Mouse (Mus musculus): ENCODE measurements around the gene Acap2. TPM values are rescaled to one million over a fixed set of nuclear protein-coding genes. Genes with fewer than 3 reads are reported as not detected.

Acap2 gene
- polyA plus RNA-seq, 2 experiments, result 4.4 to 5.1 TPM

DNA sequence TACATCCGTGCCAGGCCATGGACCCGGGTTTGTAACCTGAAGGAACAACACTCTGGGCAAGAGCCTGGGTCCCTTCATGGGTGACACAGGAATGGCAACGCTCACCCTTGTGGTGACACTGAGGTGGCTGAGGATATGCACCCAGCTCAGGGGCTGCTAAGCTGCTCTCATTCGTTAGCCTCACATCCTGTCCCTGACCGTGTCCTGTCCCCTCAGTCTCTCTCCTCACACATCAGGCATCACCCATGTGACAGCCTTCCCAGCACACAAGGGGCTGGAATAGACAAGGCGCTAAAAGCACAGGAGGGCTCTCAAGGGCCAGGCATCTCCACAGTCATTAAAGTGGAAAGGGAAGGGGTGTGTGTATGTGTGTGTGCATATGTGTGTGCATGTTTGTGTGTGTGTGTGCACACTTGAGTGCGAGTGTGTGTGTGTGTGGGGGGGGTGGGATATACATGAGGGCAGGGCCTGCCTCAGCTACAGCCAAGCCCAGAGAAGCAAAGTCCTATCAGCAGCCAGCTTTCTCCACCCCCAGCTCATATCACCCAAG, 148.8 kb downstream of the Acap2 start:
- no peak for DNase-seq (ENCODE audit: low read depth in 3 of 3, low spot score in 3 of 3)
- Histone ChIP-seq H3K4me2 (ENCODE audit: low read depth) (no peak overlapping the region), H3K27me3 (ENCODE audit: control insufficient read depth, insufficient read depth, low read length) (no peaks in the 10 kb centered on the region), H3K9me3 (ENCODE audit: control insufficient read depth, low read length) (no peaks in the 10 kb centered on the region), H3K4me1 (replicated peaks; ENCODE audit: control insufficient read depth in 2 of 2, insufficient read depth in 2 of 2, low read length in 1 of 2) (no peaks in the 10 kb centered on the region), H3K9ac (replicated peaks) (no peak overlapping the region), H3K36me3 (replicated peaks; ENCODE audit: control insufficient read depth, insufficient read depth, low read depth) (no peaks in the 10 kb centered on the region), H3K4me3 (ENCODE audit: insufficient read depth in 1 of 2, low read depth in 2 of 2, low read length in 2 of 2) (no peak overlapping the region), H3K27ac (no peak overlapping the region)
- no peak for TF ChIP-seq CTCF (IDR thresholded peaks at IDR 0.05; ENCODE audit: low read depth)
- TF ChIP-seq EP300 (IDR thresholded peaks at IDR 0.05; ENCODE audit: low read depth), result no peak
- ATAC-seq (ENCODE audit: insufficient read depth), result no peak
- WGBS (ENCODE audit: insufficient replicate concordance), result 52% methylated on average over 7 of the region's 7 CpGs

DNA sequence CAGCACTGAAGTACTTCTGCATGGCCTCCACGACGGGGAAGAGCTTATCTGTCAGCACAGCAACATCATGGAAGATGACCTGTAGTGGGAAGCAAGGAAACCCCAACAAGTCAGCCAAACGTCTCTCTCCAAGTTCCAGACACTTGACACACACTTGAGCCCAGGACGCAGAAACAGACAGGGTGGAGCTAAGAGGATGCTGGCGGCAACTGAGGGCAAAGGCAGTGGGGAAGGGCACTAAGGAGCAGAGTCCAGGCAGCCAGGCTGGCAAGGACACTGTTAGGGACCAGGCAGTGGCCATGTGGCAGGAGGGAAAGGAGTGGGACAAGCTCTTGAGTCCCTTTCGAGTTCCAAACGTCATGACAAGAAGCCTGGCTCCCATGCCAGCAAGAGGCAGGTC, 150.3 kb downstream of the Acap2 start:
- no peak overlapping the region for H3K4me2 ChIP-seq (ENCODE audit: low read depth)
- no peaks in the 10 kb centered on the region for H3K27me3 ChIP-seq (ENCODE audit: control insufficient read depth, insufficient read depth, low read length)
- DNase-seq (ENCODE audit: low read depth in 3 of 3, low spot score in 3 of 3) (no peak), ATAC-seq (ENCODE audit: insufficient read depth) (no peak)
- H3K36me3 ChIP-seq (replicated peaks; ENCODE audit: control insufficient read depth, insufficient read depth, low read depth), result no peaks in the 10 kb centered on the region
- H3K4me3 ChIP-seq (ENCODE audit: insufficient read depth in 1 of 2, low read depth in 2 of 2, low read length in 2 of 2), result no peak overlapping the region
- H3K4me1 ChIP-seq (replicated peaks; ENCODE audit: control insufficient read depth in 2 of 2, insufficient read depth in 2 of 2, low read length in 1 of 2), result no peaks in the 10 kb centered on the region
- no peak for TF ChIP-seq CTCF (IDR thresholded peaks at IDR 0.05; ENCODE audit: low read depth)
- no peak overlapping the region for H3K27ac ChIP-seq
- 60% methylated on average over 7 of the region's 7 CpGs for WGBS (ENCODE audit: insufficient replicate concordance)
- no peak overlapping the region for H3K9ac ChIP-seq (replicated peaks)
- H3K9me3 ChIP-seq (ENCODE audit: control insufficient read depth, low read length), result no peaks in the 10 kb centered on the region

DNA sequence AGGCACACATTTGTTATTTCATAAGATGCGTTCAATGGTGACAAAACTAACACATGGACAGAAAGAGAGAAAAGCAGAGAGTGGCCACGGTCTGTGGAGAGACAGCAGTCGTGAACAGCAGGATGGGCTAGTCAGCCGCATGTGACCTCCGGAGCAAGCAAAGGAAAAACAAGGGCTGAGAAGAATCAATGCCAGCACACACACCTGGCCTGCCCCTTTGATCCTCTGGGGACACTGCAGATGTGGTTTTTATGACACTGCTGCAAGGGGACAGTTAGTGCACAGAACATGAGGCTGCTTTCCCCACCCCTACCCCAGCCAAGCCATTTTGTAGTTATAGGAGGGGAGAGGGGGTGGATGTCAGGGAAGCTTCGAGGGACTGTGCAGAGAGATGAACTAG, 152.9 kb downstream of the Acap2 start:
- 60% methylated on average over 6 of the region's 6 CpGs for WGBS (ENCODE audit: insufficient replicate concordance)
- TF ChIP-seq EP300 (IDR thresholded peaks at IDR 0.05; ENCODE audit: low read depth) (no peak), CTCF (IDR thresholded peaks at IDR 0.05; ENCODE audit: low read depth) (no peak)
- H3K9ac ChIP-seq (replicated peaks), result no peak overlapping the region

DNA sequence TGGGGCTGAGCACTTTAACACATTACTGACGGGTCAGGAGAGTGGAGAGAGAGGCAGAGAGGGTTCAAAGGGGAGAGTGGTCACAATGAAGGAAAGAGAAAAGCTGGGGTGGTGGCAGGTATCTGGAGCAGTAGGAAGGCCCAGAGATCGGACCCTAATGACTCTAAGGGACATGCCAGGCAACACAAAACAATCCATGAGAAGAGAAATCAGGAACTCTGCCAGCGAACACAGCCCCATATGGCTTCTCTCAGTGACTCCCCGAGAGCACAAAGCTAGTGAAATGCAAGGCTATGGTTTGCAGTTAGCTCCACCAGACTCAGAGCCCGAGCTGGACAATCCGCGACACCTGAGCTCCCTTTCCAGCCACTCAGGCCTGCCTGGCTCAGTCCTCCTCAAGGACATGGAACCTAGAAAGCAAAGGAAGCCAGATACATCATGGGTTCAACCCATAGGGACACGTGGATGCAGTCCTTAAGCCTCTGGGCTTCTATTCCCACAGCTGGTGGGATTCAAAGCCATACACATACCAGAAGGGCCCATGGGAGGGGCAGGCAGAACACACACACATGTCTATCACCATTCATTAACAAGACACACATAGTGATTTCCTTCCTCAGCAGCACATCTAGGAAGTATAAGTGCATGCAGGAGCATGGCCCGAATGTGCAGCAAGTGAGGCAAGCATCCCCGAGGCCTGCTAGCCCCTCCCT, 153.7 kb downstream of the Acap2 start:
- Histone ChIP-seq H3K4me2 (ENCODE audit: low read depth) (no peak overlapping the region), H3K9ac (replicated peaks) (no peak overlapping the region), H3K27ac (no peak overlapping the region), H3K4me3 (ENCODE audit: insufficient read depth in 1 of 2, low read depth in 2 of 2, low read length in 2 of 2) (no peak overlapping the region), H3K27me3 (ENCODE audit: control insufficient read depth, insufficient read depth, low read length) (no peaks in the 10 kb centered on the region), H3K9me3 (ENCODE audit: control insufficient read depth, low read length) (no peaks in the 10 kb centered on the region), H3K4me1 (replicated peaks; ENCODE audit: control insufficient read depth in 2 of 2, insufficient read depth in 2 of 2, low read length in 1 of 2) (no peaks in the 10 kb centered on the region), H3K36me3 (replicated peaks; ENCODE audit: control insufficient read depth, insufficient read depth, low read depth) (no peaks in the 10 kb centered on the region)
- TF ChIP-seq EP300 (IDR thresholded peaks at IDR 0.05; ENCODE audit: low read depth), result no peak
- TF ChIP-seq CTCF (IDR thresholded peaks at IDR 0.05; ENCODE audit: low read depth), result no peak
- DNase-seq (ENCODE audit: low read depth in 3 of 3, low spot score in 3 of 3) (no peak), ATAC-seq (ENCODE audit: insufficient read depth) (no peak)
- 67% methylated on average over 10 of the region's 10 CpGs for WGBS (ENCODE audit: insufficient replicate concordance)

More for the DNA sequence above, 152.9 kb downstream of the Acap2 start:
- ATAC-seq (ENCODE audit: insufficient read depth), result no peak
- no peak overlapping the region for H3K4me3 ChIP-seq (ENCODE audit: insufficient read depth in 1 of 2, low read depth in 2 of 2, low read length in 2 of 2)
- no peaks in the 10 kb centered on the region for H3K4me1 ChIP-seq (replicated peaks; ENCODE audit: control insufficient read depth in 2 of 2, insufficient read depth in 2 of 2, low read length in 1 of 2)
- H3K27me3 ChIP-seq (ENCODE audit: control insufficient read depth, insufficient read depth, low read length), result no peaks in the 10 kb centered on the region
- no peak overlapping the region for H3K27ac ChIP-seq
- H3K9me3 ChIP-seq (ENCODE audit: control insufficient read depth, low read length), result no peaks in the 10 kb centered on the region
- H3K36me3 ChIP-seq (replicated peaks; ENCODE audit: control insufficient read depth, insufficient read depth, low read depth), result no peaks in the 10 kb centered on the region
- no peak overlapping the region for H3K4me2 ChIP-seq (ENCODE audit: low read depth)
- no peak for DNase-seq (ENCODE audit: low read depth in 3 of 3, low spot score in 3 of 3)

DNA sequence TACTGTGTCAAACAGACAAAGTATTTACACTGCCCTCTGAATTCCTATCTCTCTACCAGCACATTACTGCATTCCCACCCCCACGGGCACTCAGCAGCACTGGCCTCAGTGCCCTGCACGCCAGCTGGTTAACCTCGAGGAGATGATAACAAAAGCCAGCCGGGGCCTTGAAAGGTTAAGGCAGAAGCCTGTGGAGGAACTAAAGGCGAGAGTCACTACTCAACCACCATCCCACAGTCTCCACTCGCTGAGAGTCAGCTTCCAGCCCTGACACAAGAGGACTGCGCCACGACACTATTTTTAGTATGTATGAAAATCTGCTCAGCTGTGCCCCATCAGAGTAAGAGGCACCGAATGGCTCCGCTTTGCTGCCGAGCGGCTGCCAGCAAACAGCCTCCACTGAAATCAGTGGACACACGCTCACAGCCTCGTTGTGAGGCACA, 154.8 kb downstream of the Acap2 start:
- ATAC-seq (ENCODE audit: insufficient read depth), result no peak
- no peak for DNase-seq (ENCODE audit: low read depth in 3 of 3, low spot score in 3 of 3)
- H3K4me1 ChIP-seq (replicated peaks; ENCODE audit: control insufficient read depth in 2 of 2, insufficient read depth in 2 of 2, low read length in 1 of 2), result no peaks in the 10 kb centered on the region
- no peaks in the 10 kb centered on the region for H3K9me3 ChIP-seq (ENCODE audit: control insufficient read depth, low read length)
- WGBS (ENCODE audit: insufficient replicate concordance), result 37% methylated on average over 14 of the region's 14 CpGs
- no peak overlapping the region for H3K4me3 ChIP-seq (ENCODE audit: insufficient read depth in 1 of 2, low read depth in 2 of 2, low read length in 2 of 2)
- H3K4me2 ChIP-seq (ENCODE audit: low read depth), result no peak overlapping the region
- TF ChIP-seq EP300 (IDR thresholded peaks at IDR 0.05; ENCODE audit: low read depth), result no peak
- no peak for TF ChIP-seq CTCF (IDR thresholded peaks at IDR 0.05; ENCODE audit: low read depth)
- H3K27ac ChIP-seq, result no peak overlapping the region
- H3K9ac ChIP-seq (replicated peaks), result no peak overlapping the region
- H3K36me3 ChIP-seq (replicated peaks; ENCODE audit: control insufficient read depth, insufficient read depth, low read depth), result no peaks in the 10 kb centered on the region
- no peaks in the 10 kb centered on the region for H3K27me3 ChIP-seq (ENCODE audit: control insufficient read depth, insufficient read depth, low read length)

Data from liver, embryonic 14.5 days (tissue).